Mouse (Mus musculus) naive thymus-derived CD4-positive, alpha-beta T cell, adult 5 months (primary cell): ENCODE data around the gene Rtca. TPM values are rescaled to one million over a fixed set of nuclear protein-coding genes. Genes with fewer than 3 reads are reported as not detected.

ENCODE experiments used
- polyA plus RNA-seq: library from polyadenylated mRNA; unstranded; fragments of 100-300 nt; shearing (Covaris generic); gene quantifications from one replicate; pipeline ENCODE4 v1.2.1, GENCODE M21; 2017

The Rtca gene
- polyA plus RNA-seq, result 28.1 TPM

DNA sequence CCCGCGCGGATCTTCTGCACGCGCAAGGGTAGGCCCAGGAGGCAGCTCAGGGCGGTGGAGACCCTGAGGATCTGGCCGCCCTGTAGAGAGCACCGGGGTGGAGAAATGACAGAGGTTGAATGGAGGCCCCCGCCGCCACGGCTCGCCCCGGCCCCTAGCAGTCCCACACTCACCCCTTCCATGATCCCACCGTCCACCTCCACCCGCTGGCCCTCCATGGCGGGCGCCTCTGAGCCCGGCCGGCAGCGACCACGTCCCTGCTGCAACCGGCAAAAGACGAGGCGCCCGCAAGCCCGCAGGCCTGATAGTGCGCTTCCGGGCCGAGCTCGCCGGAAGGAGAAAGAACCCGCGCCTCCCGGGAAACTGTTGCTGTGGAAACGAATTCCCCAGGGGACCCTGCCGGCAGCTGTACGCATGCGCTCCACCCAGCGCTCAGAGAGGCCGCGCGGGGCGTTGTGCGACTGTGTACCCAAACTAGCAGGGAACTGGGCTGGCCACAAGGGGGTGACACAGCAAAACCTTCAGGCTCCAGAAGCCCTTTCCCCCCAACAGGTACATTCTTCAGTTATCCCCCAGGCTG is at the start of gene Rtca:
Gene Rtca (minus strand): TSS at position 437 of the 580 bp plus-strand sequence.

DNA sequence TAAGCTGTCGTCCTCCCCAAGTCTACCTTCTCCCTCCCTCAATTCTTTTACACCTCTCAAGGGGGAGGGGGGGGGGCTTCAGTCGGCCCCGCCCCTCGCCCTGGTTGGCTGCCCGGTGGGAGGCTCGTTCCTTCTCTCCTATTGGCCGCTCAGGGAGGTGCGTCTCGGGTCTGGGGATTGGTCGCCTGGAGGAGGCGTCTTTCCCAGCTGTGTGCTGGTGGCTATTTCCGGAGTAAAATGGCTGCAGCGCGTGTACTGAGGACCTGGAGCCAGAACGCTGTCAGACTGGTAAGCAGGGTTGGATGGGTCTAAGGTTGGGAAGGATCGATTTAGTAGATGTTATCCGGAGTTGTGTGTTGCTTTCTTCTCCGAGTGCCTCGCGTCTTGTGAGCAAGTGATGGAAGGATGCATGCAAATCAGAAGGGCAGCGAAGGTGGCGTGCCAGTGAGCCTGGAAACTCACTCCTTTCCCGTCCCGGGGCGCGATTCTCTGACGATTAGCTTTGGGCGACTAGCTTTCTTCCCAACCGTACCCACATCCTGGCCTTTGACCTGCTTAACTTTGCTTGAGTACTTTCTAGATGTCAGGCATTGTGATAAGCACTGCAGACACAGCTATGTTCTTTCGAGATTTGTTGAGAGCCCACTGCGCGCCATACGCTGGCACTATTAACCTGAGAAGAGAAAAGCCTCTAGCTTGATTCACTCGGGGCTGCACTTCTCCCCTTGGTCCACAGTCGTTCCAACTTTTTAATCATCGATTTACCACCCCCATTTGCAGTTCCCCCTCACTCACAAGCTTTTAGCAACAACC is 5.1 kb upstream of the Rtca start, which contains the start of gene Dbt:
Gene Dbt (plus strand): TSS at position 167 of the 813 bp plus-strand sequence.

Other genes starting within 250 kb of the Rtca start
- 15.8 TPM for gene Cdc14a, start 84.2 kb downstream of the Rtca start, polyA plus RNA-seq
- 12.2 TPM for gene Dbt, start 4.9 kb upstream of the Rtca start, polyA plus RNA-seq
- 0.41 TPM for gene Lrrc39, start 54.8 kb upstream of the Rtca start, polyA plus RNA-seq
- gene Sass6, start 86.8 kb upstream of the Rtca start, polyA plus RNA-seq, result 4.4 TPM
- 42.9 TPM for gene Trmt13, start 106.4 kb upstream of the Rtca start, polyA plus RNA-seq
- gene Mfsd14a, start 154.5 kb upstream of the Rtca start, polyA plus RNA-seq, result 136 TPM
- gene Gm43191, start 173.1 kb upstream of the Rtca start, polyA plus RNA-seq, result not detected
- gene Slc35a3, start 204.6 kb upstream of the Rtca start, polyA plus RNA-seq, result 21.3 TPM